Mouse (Mus musculus) right cerebral cortex, adult 2 months (tissue): ENCODE data around the gene Vps37d.

Source experiments
- DNase-seq, 2 experiments: peaks; one replicate each; pipeline ENCODE4 v3.0.0; 2021 to 2022; ENCODE audit warnings: low spot score in 2 of 2

Gene Vps37d

DNA sequence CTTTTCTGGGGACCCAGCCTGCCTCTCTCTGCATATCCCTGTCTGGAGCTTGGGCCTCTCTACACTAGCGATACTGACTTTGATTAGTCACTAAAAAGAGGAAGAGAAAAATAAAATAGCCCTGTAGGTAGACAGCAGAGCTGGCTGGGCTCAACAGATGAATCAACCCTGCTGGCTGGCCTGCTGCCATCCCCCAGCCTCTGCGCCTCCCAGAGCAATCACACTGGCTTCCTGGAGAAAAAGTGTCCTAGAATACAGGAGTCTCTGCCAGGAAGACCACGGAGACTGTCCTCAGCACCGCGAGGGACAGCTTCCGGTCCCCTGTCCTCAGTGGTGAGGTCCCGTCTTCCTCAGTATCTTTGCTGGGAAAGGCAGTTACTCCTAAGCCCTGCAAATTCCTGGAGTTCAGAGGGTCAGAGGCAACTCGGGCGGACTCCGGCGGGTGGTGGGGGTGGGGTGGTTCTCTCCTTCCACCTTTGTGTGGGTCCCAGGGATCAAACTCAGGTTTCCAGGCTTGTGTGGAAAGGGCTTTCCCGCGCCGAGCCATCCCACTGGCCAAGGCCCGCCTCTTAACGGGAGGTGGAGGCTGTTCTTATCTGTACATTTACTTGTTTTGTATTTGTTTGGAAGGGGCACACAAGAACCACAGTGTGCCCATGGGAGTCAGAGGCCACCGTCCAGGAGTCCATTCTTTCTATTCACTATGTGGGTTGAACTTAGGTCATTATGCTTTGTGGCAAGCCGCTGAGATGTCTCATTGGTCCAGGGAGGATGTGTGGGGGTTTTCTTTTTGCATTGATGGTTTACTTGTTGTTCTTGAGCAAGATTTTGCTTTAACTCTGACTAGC, 48.8 kb downstream of the Vps37d start:
- peak; percentile 77 to 81 for DNase-seq

DNA sequence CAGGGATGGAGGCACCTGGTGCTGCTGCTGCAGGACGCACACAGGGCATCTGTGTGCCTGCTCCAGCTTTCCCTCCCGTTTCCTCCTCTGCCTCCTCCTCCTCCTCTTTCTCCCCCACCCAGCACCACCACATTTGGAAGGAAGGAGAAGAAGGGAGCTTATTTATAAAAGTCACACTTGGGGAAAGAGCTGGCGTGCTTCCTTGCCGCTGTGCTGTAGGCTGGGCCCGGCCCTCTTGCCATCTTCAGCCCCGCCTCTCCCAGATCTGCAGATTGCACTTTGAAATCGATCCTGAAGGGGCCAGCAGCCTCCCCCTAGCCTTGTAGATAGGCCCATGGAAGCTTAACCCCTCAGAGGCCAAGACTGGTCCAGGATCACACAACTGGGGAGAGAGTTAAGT, 52.2 kb downstream of the Vps37d start:
- DNase-seq = peak; percentile 66 to 73

GRCm38 (mm10) chr5:135024665-135025224, 53.3 kb downstream of the Vps37d start:
- no peak for DNase-seq

DNA sequence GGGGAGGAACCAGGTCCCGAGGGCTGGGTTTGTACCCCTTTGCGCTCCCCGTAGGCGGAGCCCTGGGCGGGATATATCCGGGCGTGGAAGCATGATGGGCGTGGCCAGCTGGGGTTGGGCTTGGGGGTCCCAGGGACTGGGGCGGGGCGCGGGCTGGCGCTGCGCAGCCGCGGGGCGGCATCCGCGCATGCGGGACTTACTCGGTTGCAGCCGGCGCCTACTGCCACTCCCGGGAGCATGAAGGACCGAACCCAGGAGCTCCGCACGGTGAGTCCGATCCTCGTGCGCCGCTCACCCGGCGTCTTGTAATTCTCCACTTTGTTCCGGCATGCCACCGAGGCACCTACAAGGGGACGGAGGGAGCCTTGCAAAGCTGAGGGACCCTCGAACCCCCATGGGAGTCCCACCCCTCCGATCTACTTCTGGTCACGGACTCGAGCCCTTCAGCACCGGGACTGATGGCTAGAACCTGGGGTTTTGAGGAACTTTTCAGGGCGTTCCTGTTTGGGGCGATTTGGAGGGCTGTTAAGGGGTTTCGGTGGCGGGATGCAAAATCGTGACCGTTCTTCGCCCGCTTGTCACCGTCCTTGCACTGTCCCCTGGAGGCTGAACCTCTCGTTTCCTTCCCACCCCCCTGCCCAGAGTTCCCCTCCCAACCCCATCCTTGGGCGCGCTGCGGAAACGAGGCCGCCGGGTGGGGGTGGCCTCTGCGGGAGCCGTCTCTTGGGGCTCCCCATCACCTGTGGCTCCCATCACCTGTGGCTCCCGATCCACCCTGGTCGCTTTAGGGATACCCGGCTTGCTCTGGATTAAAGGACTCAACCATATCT, 54.5 kb downstream of the Vps37d start, which contains the start of gene Stx1a:
Gene Stx1a (plus strand): TSS at position 139 of the 830 bp plus-strand sequence.
- peak; percentile 83 to 88 for DNase-seq
